Mouse (Mus musculus): ENCODE measurements around the gene Trpm8.

The Trpm8 gene

DNA sequence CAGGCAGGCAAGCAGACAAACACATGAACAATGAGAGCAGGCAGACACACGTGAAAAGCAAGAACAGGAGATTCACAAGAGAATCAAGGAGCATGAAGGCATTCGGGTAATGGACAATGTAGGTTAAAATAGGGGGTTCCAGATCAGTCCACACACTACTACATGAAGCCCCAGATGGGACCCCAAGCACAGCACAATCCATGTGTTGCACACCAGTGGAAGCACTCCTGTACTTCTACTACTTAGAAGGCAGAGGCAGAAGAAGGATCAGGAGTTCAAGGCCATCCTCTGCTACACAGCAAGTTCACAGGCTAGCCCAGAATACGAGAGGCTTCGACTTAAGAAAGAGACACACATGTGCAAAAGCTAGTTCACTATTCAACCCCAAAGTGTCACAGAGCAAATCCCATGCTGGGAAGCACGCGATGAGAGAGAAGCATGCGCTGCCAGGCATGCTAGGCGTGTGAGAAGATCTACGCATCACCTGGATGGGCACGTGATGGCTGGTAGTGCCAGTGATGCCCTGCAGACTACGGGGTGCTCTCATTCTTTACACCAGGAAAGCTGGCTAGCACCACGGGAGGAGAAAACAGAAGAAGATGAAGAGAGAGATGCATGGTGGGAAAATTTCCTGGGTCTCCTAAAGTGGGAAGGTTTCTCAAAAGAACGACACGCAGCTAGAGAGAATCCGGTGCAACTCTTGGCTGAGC lies 8.8 kb downstream of the Trpm8 start:
- no peak for DNase-seq

DNA sequence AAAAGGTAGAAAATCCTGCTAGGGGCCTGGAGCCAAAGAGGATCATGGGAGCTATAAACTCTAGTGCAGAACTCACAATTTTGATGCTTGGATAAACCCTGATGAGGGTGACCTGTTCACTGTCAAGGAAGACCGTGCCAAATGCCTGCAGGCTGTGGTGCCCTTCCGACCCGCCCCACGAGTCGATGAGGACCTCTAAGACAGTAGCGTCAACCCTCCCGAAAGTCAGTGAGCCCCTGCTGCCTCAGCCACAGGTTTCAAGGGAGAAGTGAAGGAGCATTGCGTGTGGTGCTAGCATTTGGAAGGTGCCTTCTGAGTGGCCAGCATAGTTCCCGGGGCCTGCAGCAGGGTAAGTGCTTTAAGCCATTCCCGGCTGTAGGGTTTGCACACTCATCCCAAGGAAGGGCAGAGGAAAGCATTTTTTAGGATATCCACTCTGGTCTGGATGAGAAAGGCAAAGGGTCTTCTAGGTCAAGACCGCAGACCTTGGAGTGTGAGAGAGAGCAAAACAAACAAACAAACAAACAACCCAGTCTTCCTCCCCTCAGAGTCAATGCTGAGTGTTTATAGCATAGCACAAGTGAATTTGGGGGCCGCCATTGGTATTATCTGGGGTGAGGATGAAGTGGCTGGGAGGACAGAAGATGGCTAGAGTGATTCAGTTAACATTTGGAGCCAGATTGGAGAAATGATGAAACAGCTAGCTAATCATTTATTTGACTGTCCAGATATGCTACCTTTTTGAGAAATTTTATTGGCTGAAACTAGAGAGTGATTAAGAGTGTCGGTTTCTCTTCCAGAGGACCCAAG lies 9.6 kb downstream of the Trpm8 start:
- no peak for DNase-seq

DNA sequence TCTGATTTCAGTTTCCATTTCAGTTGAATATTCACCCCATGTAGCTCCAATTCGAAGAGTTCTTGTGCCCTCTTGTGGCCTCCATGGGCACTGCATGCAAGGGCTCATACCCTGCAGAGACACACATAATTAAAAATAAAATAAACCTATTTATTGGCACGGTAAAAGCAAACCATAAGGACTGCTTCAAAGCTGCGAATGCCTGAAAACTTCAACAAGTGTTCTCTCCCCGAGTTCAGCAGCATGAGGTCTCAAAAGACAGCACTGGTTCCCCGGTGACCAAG lies 10.2 kb downstream of the Trpm8 start:
- DNase-seq: peak in 1 of 2 experiments; percentile 68

GRCm38 (mm10) chr1:88288056-88288788 lies 10.8 kb downstream of the Trpm8 start:
- no peak for DNase-seq

GRCm38 (mm10) chr1:88288789-88289127 lies 11.3 kb downstream of the Trpm8 start:
- DNase-seq: no peak

DNA sequence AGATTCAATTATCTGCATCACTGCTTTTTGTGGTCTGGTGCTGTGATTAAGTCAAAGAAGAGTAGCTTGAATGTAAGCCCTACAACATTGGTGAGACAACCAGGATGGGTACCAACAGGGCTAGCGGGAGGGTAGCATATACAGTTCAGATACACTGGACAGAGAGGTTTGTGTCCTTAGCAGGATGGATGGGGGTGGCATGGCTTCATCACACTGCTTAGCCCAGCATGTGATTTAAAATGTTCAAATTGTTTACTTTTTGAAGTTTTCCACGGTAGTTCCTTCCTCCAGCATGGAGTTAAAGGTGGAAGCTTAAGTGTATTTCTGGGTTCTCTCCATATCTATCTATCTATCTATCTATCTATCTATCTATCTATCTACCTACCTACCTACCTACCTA lies 11.7 kb downstream of the Trpm8 start:
- DNase-seq: no peak

- DNase-seq: peak; percentile 44 to 70
Observed at GRCm38 (mm10) chr1:88289917-88290316, 12.5 kb downstream of the Trpm8 start.

DNA sequence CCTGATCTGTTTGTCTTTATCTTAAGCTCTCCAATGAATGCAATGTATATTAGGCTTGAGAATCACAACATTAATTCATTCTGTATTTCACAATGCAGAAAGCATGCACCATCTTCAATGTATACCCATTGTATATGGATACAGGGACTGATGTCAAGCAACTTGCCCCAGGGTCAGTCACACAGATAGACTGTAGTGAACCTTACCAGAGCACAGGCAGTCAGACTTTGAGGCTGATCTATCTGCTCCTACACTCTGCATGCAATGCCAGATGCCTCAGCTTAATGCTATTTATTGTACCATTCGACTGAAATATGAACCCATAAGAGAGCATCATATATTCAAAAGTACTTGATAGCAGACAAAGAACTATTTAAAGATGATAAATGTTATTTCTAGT lies 13.1 kb downstream of the Trpm8 start:
- no peak for DNase-seq

GRCm38 (mm10) chr1:88291409-88292005 lies 14.0 kb downstream of the Trpm8 start:
- no peak for DNase-seq

- DNase-seq: no peak
Observed at GRCm38 (mm10) chr1:88292057-88292456, 14.6 kb downstream of the Trpm8 start.

- DNase-seq: no peak
Observed at GRCm38 (mm10) chr1:88294650-88295049, 17.2 kb downstream of the Trpm8 start.

GRCm38 (mm10) chr1:88296171-88296920 lies 18.9 kb downstream of the Trpm8 start:
- no peak for DNase-seq

DNA sequence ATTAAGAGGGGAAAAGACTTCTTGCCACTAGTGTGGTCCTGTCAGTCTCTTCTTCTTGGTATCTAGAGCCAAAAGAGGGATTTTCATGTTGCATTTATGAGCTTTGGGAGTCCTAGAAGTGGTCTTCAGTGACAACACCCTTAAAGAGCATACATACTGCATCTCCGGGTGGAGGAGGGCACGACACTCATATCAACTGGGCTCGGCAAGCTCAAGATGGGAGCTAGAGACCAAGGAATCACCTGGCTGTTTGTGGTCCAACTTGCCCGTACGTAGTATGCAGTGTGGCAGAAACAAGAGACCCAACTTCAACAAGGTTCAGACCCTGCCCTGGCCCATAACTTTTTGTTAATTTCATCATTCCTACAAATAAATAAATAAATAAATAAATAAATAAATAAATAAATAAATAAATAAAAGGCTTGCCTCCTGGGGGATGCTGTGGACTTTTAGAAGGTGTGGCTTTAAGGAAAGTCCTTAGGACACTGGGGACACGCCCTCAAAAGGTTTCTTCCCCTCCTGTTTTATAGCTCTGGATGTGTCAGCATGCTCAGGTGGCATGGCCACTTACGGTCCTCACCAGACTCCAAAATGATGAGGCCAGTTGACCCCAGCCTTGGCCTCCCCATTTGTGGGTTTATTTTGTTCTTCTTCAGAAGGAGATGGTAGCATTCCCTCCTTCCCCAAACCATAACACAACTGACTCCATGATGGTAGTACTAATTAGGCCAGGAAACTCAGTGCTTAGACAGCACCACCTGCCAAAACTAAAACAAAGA lies 20.2 kb downstream of the Trpm8 start:
- no peak for DNase-seq

GRCm38 (mm10) chr1:88298686-88299528 lies 21.4 kb downstream of the Trpm8 start:
- no peak for DNase-seq

DNA sequence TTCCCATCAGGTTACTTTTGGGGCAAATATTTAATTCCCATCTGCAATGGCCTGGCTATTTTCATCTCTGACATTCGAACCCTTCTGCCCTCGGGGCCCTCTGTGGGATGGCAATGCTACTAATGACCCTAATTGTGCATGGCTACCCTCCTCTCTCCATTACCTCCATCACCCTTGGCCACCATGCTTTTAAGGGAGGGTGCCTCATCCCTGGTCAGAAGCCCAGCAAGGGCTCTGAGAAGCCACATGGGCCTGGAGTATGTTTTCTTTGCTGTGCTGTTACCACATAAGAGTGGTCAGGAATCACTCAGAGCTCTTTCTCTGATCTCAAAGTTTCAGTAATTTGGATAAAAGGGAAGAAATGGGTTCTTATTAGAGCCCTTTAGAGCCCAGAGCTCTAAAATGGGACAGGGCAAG lies 22.1 kb downstream of the Trpm8 start:
- DNase-seq: no peak

DNA sequence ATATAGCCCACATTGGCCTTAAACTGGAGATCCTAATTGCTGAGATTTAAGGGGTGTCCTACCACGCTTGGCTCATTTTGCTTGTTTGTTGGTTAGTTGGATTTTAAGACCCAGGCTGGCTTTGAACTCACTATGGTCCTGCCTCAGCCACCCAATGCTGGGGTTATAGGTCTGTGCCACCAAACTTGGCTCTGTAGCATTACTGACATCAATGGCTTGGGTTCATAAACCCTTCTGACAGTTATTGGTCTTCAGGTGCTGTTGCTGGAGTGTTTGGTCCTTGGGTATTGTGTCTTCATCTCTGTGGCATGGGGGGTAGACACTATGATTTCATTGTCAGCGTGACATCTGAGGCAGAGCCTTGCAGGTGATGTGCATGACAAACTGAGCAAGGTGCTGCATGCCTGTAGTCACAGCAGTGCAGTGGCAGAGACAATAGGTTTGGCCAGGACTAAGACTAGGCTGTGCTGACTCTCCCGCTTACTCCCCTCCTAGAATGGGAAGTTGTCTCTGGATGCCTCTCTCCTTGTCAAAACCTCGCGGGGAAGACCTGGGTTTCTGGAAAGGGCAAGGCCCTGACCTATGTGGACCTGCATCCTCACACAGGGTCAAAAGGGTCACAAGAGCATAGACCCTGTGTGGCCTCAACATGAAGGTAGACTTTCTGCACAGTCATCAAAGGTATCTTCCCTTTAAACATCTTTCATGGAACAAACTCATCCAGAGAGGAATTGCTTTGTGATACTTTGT lies 23.0 kb downstream of the Trpm8 start:
- no peak for DNase-seq

- no peak for DNase-seq
Observed at GRCm38 (mm10) chr1:88301121-88302014, 23.9 kb downstream of the Trpm8 start.

DNA sequence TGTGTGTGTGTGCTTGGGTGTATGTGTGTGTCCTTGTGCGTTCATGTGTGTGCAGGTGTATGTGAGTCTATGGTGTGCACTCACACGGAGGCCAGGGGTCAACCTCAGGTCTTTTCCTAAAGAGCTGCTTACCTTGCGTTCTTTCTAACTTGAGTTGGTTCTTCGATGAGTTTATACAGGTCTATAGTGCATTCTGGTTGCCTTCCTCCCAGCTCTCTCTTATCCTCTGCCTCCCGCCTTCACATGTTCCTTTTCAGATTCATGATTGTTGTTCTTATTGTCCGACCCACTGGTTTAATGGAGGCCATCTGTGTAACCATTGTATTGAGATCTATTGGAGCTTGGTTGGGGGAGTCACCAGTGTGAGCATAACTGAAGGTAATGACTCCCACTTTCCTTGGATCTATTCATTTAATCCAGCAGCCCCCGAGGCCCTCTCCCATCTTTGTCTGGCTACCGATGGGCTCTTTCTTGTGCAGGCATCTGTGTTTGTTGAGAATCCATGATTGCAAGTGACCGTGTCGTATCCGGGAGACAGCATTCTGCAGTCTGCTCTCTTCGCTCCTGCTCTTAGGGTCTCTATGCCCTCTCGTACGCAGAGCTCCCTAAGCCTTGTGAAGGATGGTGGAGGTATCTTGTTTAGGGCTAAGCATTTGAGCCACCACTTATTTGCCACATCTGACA lies 24.7 kb downstream of the Trpm8 start:
- no peak for DNase-seq

GRCm38 (mm10) chr1:88303762-88304161 lies 26.3 kb downstream of the Trpm8 start:
- DNase-seq: no peak
